Mouse (Mus musculus): Measurements from ENCODE around the gene Cog7.

The Cog7 gene

GRCm38 (mm10) chr7:121954891-121955669, 26.4 kb downstream of the Cog7 start:
- no peak for DNase-seq (ENCODE audit: low spot score in 2 of 2)

- DNase-seq (ENCODE audit: low spot score in 2 of 2) = no peak
Observed at GRCm38 (mm10) chr7:121947513-121947912, 34.0 kb downstream of the Cog7 start.

GRCm38 (mm10) chr7:121946196-121946595, 35.3 kb downstream of the Cog7 start:
- no peak for DNase-seq (ENCODE audit: low spot score in 2 of 2)

GRCm38 (mm10) chr7:121942371-121942770, 39.1 kb downstream of the Cog7 start:
- DNase-seq (ENCODE audit: low spot score in 2 of 2) = no peak

- no peak for DNase-seq (ENCODE audit: low spot score in 2 of 2)
Observed at GRCm38 (mm10) chr7:121941640-121942039, 39.9 kb downstream of the Cog7 start.

GRCm38 (mm10) chr7:121941016-121941415, 40.5 kb downstream of the Cog7 start:
- DNase-seq (ENCODE audit: low spot score in 2 of 2) = no peak

- DNase-seq (ENCODE audit: low spot score in 2 of 2) = no peak
Observed at GRCm38 (mm10) chr7:121939729-121940128, 41.8 kb downstream of the Cog7 start.

GRCm38 (mm10) chr7:121939244-121939643, 42.3 kb downstream of the Cog7 start:
- no peak for DNase-seq (ENCODE audit: low spot score in 2 of 2)

GRCm38 (mm10) chr7:121938124-121938891, 43.2 kb downstream of the Cog7 start:
- no peak for DNase-seq (ENCODE audit: low spot score in 2 of 2)

GRCm38 (mm10) chr7:121936861-121937630, 44.5 kb downstream of the Cog7 start:
- no peak for DNase-seq (ENCODE audit: low spot score in 2 of 2)

GRCm38 (mm10) chr7:121935906-121936794, 45.4 kb downstream of the Cog7 start:
- DNase-seq (ENCODE audit: low spot score in 2 of 2) = no peak

- DNase-seq (ENCODE audit: low spot score in 2 of 2) = no peak
Observed at GRCm38 (mm10) chr7:121934346-121934745, 47.2 kb downstream of the Cog7 start.

GRCm38 (mm10) chr7:121933675-121934074, 47.8 kb downstream of the Cog7 start:
- DNase-seq (ENCODE audit: low spot score in 2 of 2) = no peak

- DNase-seq (ENCODE audit: low spot score in 2 of 2) = no peak
Observed at GRCm38 (mm10) chr7:121931246-121931645, 50.3 kb downstream of the Cog7 start.

GRCm38 (mm10) chr7:121927882-121928281, 53.6 kb downstream of the Cog7 start:
- DNase-seq (ENCODE audit: low spot score in 2 of 2) = no peak

GRCm38 (mm10) chr7:121924361-121924760, 57.1 kb downstream of the Cog7 start:
- DNase-seq (ENCODE audit: low spot score in 2 of 2) = no peak

GRCm38 (mm10) chr7:121913944-121914343, 67.6 kb downstream of the Cog7 start:
- no peak for DNase-seq (ENCODE audit: low spot score in 2 of 2)

GRCm38 (mm10) chr7:121912250-121912649, 69.3 kb downstream of the Cog7 start:
- no peak for DNase-seq (ENCODE audit: low spot score in 2 of 2)

GRCm38 (mm10) chr7:121906879-121907278, 74.6 kb downstream of the Cog7 start:
- DNase-seq (ENCODE audit: low spot score in 2 of 2) = no peak

- DNase-seq (ENCODE audit: low spot score in 2 of 2) = no peak
Observed at GRCm38 (mm10) chr7:121902757-121903411, 78.6 kb downstream of the Cog7 start.

- DNase-seq (ENCODE audit: low spot score in 2 of 2) = no peak
Observed at GRCm38 (mm10) chr7:121899940-121900339, 81.6 kb downstream of the Cog7 start.

Measured in spleen, postnatal 14 days (tissue).